Mouse (Mus musculus) embryonic facial prominence, embryonic 13.5 days (tissue): ENCODE measurements around the gene Ripply3. TPM values are rescaled to one million over a fixed set of nuclear protein-coding genes. Genes with fewer than 3 reads are reported as not detected.
A peak's percentile ranks its signal among the peaks of the same experiment; 100 is the strongest.

ENCODE experiments used
- ATAC-seq: fragments of 200-750 bp; cut with Nextera tagmentation; 2 replicates; pipeline ENCODE4 v1.8.0; 2017; ENCODE audit warnings: low read depth; ENCODE audit not compliant: insufficient number of reproducible peaks, insufficient read depth, low FRiP score, low TSS enrichment
- H3K27ac ChIP-seq: fragments of 300-500 bp; sonication (generic); 2 replicates; pipeline ENCODE4 v1.5.1; 2015; ENCODE audit warnings: moderate library complexity, mild to moderate bottlenecking, inconsistent platforms
- H3K27me3 ChIP-seq: fragments of 300-500 bp; sonication (generic); 2 replicates; pipeline ENCODE4 v1.6.1; 2015; ENCODE audit warnings: mild to moderate bottlenecking, inconsistent platforms
- H3K36me3 ChIP-seq: fragments of 300-500 bp; sonication (generic); 2 replicates; pipeline ENCODE4 v1.6.1; 2015; ENCODE audit warnings: mild to moderate bottlenecking, inconsistent platforms
- H3K4me1 ChIP-seq: fragments of 300-500 bp; sonication (generic); 2 replicates; pipeline ENCODE4 v1.6.1; 2015; ENCODE audit warnings: inconsistent platforms
- H3K4me2 ChIP-seq: fragments of 300-500 bp; sonication (generic); 2 replicates; pipeline ENCODE4 v1.6.1; 2015; ENCODE audit warnings: moderate library complexity, mild to moderate bottlenecking, inconsistent platforms
- H3K4me3 ChIP-seq: fragments of 300-500 bp; sonication (generic); 2 replicates; pipeline ENCODE4 v1.5.1; 2015; ENCODE audit warnings: mild to moderate bottlenecking, inconsistent platforms
- H3K9ac ChIP-seq: fragments of 300-500 bp; sonication (generic); 2 replicates; pipeline ENCODE4 v1.6.1; 2015; ENCODE audit warnings: mild to moderate bottlenecking, inconsistent platforms
- H3K9me3 ChIP-seq: fragments of 300-500 bp; sonication (generic); 2 replicates; pipeline ENCODE4 v1.6.1; 2016; ENCODE audit warnings: inconsistent platforms
- WGBS: fragments of 180-500 bp; shearing (Covaris S2); methylation state at CpG from one replicate; pipeline ENCODE4 v1.1.7; 2015; ENCODE audit warnings: mixed read lengths; 5-methylcytosine and 5-hydroxymethylcytosine counted together
- polyA plus RNA-seq: library from polyadenylated mRNA; unstranded; fragments of >200 nt; fragmentation: Nextera tagmentation; extraction: Ambion mirVana; gene quantifications from 2 replicates; pipeline ENCODE4 v1.2.1, GENCODE M21; 2015

Gene Ripply3
- polyA plus RNA-seq, 1 experiment from 2014 or later = 3.2 TPM

DNA sequence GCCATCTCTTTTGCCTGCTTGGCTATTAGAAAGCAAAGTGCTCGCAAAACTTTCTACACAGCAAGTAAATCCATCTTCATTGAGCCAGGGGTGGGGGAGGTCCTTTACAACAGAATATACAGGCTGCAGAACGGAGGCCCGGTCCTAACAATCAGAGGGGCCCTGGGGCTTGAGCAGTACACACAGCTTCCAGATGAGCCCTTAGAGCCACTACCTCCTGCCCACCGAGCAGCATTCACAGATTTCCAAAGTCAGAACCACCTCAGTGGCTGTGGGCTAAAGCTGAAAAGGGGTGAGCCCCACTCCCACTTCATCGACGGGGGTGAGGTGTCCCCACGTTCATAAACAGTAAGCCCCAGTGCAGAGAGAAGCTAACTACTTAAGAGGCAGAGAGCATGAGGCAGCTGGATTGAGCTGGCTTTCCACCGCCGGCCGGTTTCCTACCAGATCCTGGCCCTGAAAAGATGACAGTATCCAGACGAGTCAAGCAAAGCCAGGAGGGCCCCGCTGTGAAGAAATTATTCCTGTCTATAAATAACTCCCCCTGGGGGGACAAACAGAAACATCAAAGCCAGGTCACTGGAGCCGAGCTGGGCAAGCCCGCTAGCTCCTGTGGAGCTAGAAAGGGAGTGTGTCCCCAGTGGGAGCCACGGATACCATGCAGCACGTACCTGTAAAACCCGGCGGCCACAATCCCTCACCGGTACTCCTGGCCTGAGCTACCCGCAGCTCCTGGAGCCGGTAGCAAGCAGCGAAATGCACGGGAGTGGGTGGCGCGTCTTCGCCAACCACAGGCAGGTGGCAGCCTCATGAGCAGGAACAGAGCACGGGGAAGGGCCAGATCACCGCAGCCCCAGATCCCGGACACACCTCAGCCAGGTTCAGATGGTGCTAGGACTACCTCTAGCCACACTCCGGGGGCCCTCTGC is 25.7 kb upstream of the Ripply3 start:
- H3K36me3 ChIP-seq = no peaks in the 10 kb centered on the region
- ATAC-seq = peak; percentile 68; the same call in 1 of the 2 replicates
- 0 out of 2 replicates have a peak overlapping the region, but pooled peaks have one; percentile 11 for H3K27ac ChIP-seq
- peak overlapping the region; percentile 51 for H3K9ac ChIP-seq
- H3K4me3 ChIP-seq = peak overlapping the region; percentile 20
- 0 out of 2 replicates have a peak, but pooled peaks cover 4% of the 10 kb centered on the region for H3K9me3 ChIP-seq
- H3K4me2 ChIP-seq = peak overlapping the region; percentile 52
- peaks cover 12% of the 10 kb centered on the region for H3K27me3 ChIP-seq
- 6% methylated on average over 30 of the region's 30 CpGs for WGBS
- H3K4me1 ChIP-seq = peaks cover 24% of the 10 kb centered on the region

DNA sequence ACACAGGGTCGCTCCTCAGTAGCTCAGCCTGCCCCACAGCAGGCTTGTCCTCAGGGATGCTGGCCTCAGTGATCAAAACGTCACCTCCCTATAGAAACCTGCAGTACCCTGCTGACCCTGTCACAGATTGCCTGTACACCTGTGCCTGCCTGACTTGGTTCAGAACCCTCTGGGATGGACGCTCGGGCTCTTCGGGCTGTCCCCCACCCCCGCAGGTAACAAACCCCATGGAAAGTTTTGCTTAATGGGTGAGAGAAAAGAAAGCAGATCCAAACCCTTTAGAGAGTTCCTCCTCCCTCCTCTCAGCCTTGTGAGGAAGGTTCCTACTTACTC is 25.1 kb upstream of the Ripply3 start:
- 0 out of 2 replicates have a peak, but pooled peaks cover 4% of the 10 kb centered on the region for H3K9me3 ChIP-seq
- H3K4me3 ChIP-seq = peak overlapping the region; percentile 20
- ATAC-seq = no peak

DNA sequence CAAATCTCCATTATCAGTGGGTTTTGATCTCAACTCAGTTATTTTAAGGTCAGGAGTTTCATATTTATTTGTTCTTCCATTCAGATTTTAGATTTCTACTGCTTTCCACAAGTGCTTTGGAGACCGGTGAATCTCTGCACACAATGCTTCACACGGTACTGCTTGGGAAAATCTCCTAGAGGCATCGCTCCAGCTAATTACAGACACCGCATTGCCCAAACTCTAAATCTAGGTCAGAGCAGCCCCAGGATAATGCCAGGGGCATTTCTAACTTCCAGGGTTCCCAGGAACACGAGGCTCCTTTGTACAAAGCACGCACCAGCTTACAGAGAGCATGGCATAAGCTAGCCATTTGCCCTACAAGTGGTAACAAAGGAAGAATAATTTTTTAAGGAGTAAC is 20.7 kb upstream of the Ripply3 start:
- Histone ChIP-seq H3K27me3 (peaks cover 6% of the 10 kb centered on the region), H3K27ac (peak overlapping the region; percentile 82), H3K36me3 (no peaks in the 10 kb centered on the region), H3K9me3 (0 out of 2 replicates have a peak, but pooled peaks cover 4% of the 10 kb centered on the region), H3K4me1 (peaks cover 35% of the 10 kb centered on the region), H3K9ac (no peak overlapping the region), H3K4me3 (no peak overlapping the region), H3K4me2 (peak overlapping the region; percentile 42)
- WGBS = 25% methylated on average over 6 of the region's 6 CpGs
- ATAC-seq = no peak

More for the DNA sequence above, 25.1 kb upstream of the Ripply3 start:
- Histone ChIP-seq H3K4me1 (peaks cover 30% of the 10 kb centered on the region), H3K27me3 (peaks cover 12% of the 10 kb centered on the region), H3K27ac (no peak overlapping the region), H3K36me3 (no peaks in the 10 kb centered on the region), H3K4me2 (peak overlapping the region; percentile 52), H3K9ac (peak overlapping the region; percentile 51; the same call in 1 of the 2 replicates)
- 17% methylated on average over 6 of the region's 6 CpGs for WGBS

DNA sequence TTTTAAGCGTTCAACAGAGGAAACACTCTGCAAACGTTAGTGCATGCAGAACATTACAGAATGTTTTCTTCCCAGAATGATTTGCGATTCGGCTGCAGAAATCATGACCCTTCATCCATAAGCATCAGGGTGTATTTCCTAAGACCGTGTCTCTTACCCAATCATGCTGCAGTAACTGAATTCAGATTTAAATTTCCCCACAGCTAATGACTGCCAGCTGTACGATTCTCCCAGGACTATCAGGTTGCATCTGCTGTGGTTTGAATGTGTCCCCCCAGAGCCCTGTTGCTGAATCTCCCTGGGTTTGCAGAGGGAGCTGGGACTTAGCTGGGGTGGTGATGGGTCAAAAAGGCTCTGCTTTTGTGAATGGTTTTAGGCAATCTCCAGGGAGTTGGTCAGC is 20.3 kb upstream of the Ripply3 start:
- Histone ChIP-seq H3K4me3 (no peak overlapping the region), H3K4me2 (peak overlapping the region; percentile 42)
- 15% methylated on average over 6 of the region's 6 CpGs for WGBS

DNA sequence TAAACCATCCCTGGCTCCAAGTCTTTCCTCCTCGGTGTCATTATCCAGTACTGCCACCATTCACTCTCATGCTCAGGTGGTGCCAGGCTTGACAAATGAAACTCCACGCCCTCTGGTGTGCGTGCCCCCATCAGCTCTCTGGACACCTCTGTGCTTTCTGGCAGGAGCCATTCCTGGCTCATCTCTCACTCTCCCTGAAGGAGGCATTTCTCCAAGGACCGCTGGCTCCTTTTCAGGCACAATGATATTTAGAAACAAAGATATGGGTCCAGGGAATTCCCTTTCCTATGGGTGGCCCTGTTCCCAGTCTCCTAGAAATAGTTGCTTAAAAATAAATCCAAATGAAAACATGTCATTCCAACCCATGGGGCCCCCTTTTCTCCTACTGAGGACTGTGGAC is 19.2 kb upstream of the Ripply3 start:
- Histone ChIP-seq H3K36me3 (no peaks in the 10 kb centered on the region), H3K4me2 (no peak overlapping the region), H3K27me3 (no peaks in the 10 kb centered on the region), H3K4me3 (no peak overlapping the region), H3K4me1 (peaks cover 31% of the 10 kb centered on the region), H3K27ac (no peak overlapping the region), H3K9ac (no peak overlapping the region), H3K9me3 (0 out of 2 replicates have a peak, but pooled peaks cover 4% of the 10 kb centered on the region)
- 89% methylated on average over 4 of the region's 4 CpGs for WGBS
- ATAC-seq = no peak

More for the DNA sequence above, 20.3 kb upstream of the Ripply3 start:
- H3K36me3 ChIP-seq = no peaks in the 10 kb centered on the region
- 0 out of 2 replicates have a peak, but pooled peaks cover 4% of the 10 kb centered on the region for H3K9me3 ChIP-seq
- H3K27ac ChIP-seq = peak overlapping the region; percentile 82
- H3K4me1 ChIP-seq = peaks cover 31% of the 10 kb centered on the region
- no peak for ATAC-seq
- H3K9ac ChIP-seq = peak overlapping the region; percentile 7; the same call in 1 of the 2 replicates
- H3K27me3 ChIP-seq = peaks cover 4% of the 10 kb centered on the region

DNA sequence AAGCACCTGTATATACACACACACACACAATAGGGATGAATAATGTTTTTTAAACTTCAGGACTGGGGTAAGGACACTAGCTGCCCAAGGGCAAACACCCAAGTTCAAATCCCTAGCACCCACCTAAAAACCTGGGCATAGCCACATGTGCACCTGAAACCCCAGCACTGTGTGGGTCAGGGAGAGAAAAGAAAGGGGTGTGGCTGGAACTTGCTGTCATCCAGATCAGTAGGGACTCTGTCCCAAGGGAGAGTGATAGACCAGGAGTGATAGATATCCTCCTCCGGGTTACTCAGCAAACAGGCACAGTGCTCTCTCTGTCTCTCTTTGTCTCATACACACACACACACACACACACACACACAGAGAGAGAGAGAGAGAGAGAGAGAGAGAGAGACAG is 16.8 kb upstream of the Ripply3 start:
- no peaks in the 10 kb centered on the region for H3K9me3 ChIP-seq
- no peak overlapping the region for H3K9ac ChIP-seq
- H3K4me1 ChIP-seq = peaks cover 32% of the 10 kb centered on the region
- no peak overlapping the region for H3K4me3 ChIP-seq
- no peak for ATAC-seq
- H3K4me2 ChIP-seq = peak overlapping the region; percentile 87; the same call in 1 of the 2 replicates
- 0 out of 2 replicates have a peak, but pooled peaks cover 5% of the 10 kb centered on the region for H3K27me3 ChIP-seq
- no peaks in the 10 kb centered on the region for H3K36me3 ChIP-seq
- 78% methylated on average over 1 of the region's 1 CpGs for WGBS
- no peak overlapping the region for H3K27ac ChIP-seq

DNA sequence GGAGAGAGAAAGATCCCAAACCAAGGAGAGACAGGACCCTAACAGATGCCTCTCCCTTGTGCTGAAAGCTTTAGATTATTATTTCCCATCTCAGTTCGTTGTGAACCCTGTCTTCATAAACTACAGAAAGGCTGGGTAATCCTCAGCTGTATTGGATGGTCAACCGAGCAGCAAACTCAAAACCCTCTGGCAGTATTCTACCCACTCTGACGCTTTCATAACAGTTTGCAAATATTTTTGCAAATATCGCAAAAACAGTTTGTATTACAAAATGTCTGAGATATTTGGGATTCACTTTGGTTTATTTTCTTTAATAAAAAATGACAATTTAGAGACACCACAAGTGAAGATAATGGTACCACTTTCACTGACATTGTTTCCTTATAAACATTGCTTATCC is 16.3 kb upstream of the Ripply3 start:
- Histone ChIP-seq H3K36me3 (no peaks in the 10 kb centered on the region), H3K27me3 (0 out of 2 replicates have a peak, but pooled peaks cover 5% of the 10 kb centered on the region), H3K9ac (no peak overlapping the region), H3K9me3 (no peaks in the 10 kb centered on the region), H3K27ac (peak overlapping the region; percentile 100; the same call in 1 of the 2 replicates), H3K4me3 (peak overlapping the region; percentile 66), H3K4me2 (peak overlapping the region; percentile 87), H3K4me1 (peaks cover 29% of the 10 kb centered on the region)
- 76% methylated on average over 4 of the region's 4 CpGs for WGBS
- no peak for ATAC-seq

DNA sequence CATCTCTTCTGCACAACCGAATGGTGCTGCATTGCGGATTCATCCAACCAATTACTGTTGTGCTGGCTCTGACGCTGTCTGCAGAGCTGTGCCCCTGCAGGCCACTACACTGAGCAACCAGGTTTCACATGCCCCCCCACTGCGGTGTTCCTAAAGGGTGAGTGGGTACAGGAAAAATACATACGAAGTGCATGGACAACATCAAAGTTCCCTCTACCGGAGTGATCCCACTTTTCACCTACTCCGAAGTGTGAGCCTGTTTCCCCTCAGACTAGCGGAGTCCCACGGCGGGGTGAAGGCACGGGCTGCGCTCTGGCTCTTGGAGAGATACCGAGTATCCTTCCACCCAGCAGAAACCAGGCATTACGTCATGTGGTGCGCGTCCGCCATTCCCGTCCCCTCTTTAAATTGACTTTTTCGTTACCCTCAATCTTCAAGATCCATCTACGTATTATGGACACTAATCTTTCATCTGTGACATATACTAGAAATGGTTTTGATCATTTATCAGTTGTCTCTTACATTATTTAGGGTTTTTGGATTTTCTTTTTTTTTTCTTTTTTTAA is 15.5 kb upstream of the Ripply3 start:
- Histone ChIP-seq H3K27ac (peak overlapping the region; percentile 100), H3K9ac (peak overlapping the region; percentile 90), H3K9me3 (no peaks in the 10 kb centered on the region), H3K4me1 (peaks cover 21% of the 10 kb centered on the region), H3K36me3 (no peaks in the 10 kb centered on the region), H3K4me3 (peak overlapping the region; percentile 66), H3K4me2 (peak overlapping the region; percentile 87), H3K27me3 (0 out of 2 replicates have a peak, but pooled peaks cover 5% of the 10 kb centered on the region)
- peak; percentile 82 for ATAC-seq
- under 1% methylated on average over 20 of the region's 20 CpGs for WGBS

DNA sequence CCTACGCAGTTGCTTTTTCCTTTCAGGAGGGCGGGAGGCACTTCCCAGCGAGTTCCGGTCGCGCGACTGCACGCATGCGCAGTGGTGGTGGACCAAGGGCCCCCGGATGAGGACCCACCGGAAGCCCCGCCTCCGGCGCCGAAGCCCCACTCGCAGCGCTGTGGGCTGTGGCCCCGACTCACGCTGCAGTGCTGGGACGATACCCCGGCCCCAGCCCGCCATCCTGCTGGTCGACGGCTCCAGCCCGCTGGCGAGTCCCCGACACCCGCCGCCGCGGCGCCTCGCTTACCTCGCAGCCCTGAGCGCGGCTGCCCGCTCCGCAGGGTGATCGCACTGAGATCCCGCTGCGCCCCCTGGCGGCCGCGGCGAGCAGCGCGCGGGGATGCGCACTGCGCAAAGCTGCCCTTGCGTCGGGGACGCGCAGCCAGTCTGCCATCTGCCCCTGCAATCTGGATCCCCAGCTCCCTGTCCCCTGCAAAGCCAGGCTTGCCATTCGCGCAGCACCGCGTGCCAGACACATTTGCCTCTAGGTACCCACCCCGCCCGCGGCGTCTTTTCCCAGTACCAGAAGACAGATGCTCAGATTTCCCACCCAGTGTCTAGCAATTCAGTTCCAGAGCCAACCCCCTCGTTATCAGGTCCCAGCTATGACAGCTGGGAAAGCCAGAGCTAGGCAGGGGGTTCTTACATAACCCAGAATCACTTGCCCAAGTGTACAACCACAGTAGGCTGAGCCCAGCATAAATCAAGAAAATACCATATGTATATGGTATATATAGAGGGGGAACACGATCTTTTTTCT is 14.8 kb upstream of the Ripply3 start, which contains the start of gene Hlcs:
Hlcs (minus strand) TSS at position 343 of the 802 bp plus-strand sequence.
- 0 out of 2 replicates have a peak, but pooled peaks cover 5% of the 10 kb centered on the region for H3K27me3 ChIP-seq
- peak; percentile 93 for ATAC-seq
- H3K36me3 ChIP-seq = no peaks in the 10 kb centered on the region
- WGBS = under 1% methylated on average over 63 of the region's 64 CpGs
- H3K4me2 ChIP-seq = peak within 1 kb of the TSS; percentile 87
- peaks cover 14% of the 10 kb centered on the region for H3K4me1 ChIP-seq
- peak within 1 kb of the TSS; percentile 90 for H3K9ac ChIP-seq
- no peaks in the 10 kb centered on the region for H3K9me3 ChIP-seq
- peak within 1 kb of the TSS; percentile 100 for H3K27ac ChIP-seq
- peak within 1 kb of the TSS; percentile 66 for H3K4me3 ChIP-seq

DNA sequence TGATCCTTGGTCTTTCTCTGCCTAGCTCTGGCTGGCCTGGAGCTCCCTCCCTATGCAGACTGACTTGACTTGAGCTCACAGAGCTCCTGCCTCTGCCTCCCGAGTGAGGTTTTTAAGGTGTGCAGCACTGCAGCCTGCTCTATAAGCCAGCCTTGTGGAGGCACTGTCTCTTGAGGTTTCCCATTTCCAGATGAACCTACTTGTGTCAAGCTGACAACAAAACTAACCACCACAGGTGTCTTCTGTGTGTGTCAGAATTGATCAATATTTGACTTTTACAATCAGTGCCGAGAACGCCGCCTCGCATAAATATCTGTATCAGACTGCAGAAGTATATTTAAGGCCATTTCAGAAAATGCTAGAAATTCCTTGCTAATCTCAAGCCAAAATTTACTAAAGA is 13.6 kb upstream of the Ripply3 start:
- Histone ChIP-seq H3K9me3 (no peaks in the 10 kb centered on the region), H3K4me2 (no peak overlapping the region), H3K27me3 (0 out of 2 replicates have a peak, but pooled peaks cover 5% of the 10 kb centered on the region), H3K9ac (no peak overlapping the region), H3K4me1 (peaks cover 11% of the 10 kb centered on the region), H3K36me3 (no peaks in the 10 kb centered on the region), H3K4me3 (no peak overlapping the region), H3K27ac (no peak overlapping the region)
- WGBS = 90% methylated on average over 5 of the region's 5 CpGs
- no peak for ATAC-seq

DNA sequence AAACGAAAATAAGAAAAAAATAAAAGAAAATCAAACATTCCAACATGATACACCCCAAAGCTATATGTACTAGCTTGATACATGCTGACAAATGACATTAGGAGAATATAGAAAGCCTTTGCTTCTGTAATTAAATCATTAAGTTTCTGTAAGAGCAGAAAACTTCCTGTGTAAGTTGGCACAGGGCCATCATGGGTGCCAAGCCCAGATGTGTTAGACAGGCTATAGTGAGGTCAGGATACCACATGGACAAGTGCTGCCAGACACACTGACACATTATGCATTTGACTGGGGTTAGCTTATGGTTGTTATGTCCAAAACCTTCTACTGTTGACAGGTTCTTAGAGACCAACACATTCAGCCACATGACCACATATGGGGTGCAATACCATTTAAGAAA is 13.0 kb upstream of the Ripply3 start:
- WGBS = 58% methylated on average over 1 of the region's 1 CpGs
- Histone ChIP-seq H3K4me3 (no peak overlapping the region), H3K4me2 (no peak overlapping the region), H3K27me3 (0 out of 2 replicates have a peak, but pooled peaks cover 5% of the 10 kb centered on the region), H3K36me3 (no peaks in the 10 kb centered on the region), H3K9ac (no peak overlapping the region), H3K4me1 (peaks cover 11% of the 10 kb centered on the region), H3K27ac (no peak overlapping the region), H3K9me3 (no peaks in the 10 kb centered on the region)
- ATAC-seq = no peak
